Mouse (Mus musculus) ES-E14 (cell line): ENCODE measurements at regions not wholly inside any gene's neighbourhood (a gene's known extent, or its start where the extent isn't known, plus 50 kb on each side); places are given as distances from the start of the nearest gene placed in this dataset.

ENCODE experiments used
- HCFC1 ChIP-seq: IDR thresholded peaks from 2 replicates; pipeline ENCODE4 v1.6.1; 2012; ENCODE audit warnings: low read length, inconsistent platforms, borderline replicate concordance; ENCODE audit not compliant: insufficient read depth
- ZNF384 ChIP-seq: IDR thresholded peaks from 2 replicates; pipeline ENCODE4 v1.6.1; 2012; ENCODE audit warnings: low read depth, low read length, inconsistent platforms

GRCm38 (mm10) chr3:128613657-128614056 is 586.0 kb upstream of the Pitx2 start:
- TF ChIP-seq HCFC1 = no peak
- no peak for TF ChIP-seq ZNF384
